Mouse (Mus musculus) right cerebral cortex, adult 2 months (tissue): ENCODE data around the gene Schip1.

Experiments used
- DNase-seq, 2 experiments: peaks; one replicate each; pipeline ENCODE4 v3.0.0; 2021 to 2022; ENCODE audit warnings: low spot score in 2 of 2

The Schip1 gene

DNA sequence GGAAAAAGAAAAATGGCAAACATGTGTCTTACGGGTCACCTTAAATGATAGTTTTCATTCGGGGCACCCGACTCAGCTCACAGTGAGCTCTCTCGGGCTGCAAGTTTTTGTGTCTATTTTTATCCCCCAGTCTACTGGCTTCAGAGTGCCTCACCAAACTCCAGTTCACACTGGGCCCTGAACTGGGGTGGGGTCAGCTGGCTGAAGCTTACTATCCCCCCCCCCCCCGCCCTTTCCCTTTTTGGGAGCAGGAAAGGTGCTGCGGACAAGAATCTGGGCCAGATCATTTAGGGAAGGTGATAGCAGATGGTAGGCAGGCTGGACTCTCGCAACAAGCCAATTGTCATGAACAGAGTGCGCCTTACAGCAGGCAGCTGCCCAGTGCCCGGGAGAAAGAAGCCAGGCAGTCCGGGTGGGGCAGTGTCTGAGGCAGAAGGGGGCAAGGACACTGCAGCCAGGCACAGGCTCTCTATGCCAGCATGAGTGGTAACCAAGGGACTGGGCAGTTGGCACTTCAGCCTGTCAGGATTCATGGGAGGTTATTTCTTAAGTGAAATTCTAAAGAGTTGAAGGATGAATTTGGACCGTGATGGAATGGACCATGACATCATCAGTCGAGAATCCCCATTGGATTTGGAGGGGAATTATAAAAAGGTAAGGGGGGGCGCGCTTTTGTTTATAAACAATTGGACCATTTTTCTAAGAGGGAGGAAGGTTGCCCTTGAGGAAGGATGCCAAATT is 519.3 kb downstream of the Schip1 start:
- peak in 1 of 2 experiments; percentile 5 for DNase-seq

DNA sequence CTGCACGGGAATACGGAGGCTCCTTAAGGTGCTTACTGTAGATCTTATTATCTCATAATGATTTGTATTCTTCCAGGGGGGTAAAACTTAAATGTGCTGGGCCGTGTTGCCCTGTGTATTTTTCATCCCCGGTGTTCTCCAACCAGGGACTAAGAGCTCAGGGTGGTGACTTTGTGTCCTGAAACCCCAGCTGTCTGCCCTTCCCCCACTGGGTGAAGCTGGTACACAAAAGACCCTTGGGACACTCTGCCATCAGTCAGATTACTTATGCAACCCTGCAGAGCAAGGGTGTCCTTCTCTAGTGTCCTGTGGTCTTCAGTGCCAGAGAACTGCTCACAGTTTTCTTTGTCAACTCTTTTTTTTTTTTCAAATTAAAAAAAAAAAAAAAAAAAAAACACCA is 520.6 kb downstream of the Schip1 start:
- DNase-seq: peak in 1 of 2 experiments; percentile 11

DNA sequence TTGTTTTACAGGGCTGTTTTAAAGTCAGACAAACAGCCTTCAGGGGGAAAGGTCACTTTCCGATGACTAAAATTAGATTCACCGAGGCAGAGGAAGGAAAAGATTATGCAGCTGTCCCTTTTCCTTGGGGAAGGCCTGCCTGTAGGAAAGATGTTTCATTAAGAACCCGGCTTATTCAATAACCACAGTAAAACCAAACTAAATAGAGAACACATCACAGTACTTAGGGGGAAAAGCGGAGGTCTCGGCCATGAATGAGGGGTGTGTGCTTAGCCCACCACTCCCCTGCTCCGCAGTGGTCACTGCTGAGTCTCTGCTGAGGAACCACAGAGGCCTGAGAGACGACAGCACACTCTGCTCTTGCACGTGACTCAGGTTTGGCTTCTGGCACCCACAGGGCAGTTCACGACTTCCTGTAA is 522.1 kb downstream of the Schip1 start:
- DNase-seq: no peak

DNA sequence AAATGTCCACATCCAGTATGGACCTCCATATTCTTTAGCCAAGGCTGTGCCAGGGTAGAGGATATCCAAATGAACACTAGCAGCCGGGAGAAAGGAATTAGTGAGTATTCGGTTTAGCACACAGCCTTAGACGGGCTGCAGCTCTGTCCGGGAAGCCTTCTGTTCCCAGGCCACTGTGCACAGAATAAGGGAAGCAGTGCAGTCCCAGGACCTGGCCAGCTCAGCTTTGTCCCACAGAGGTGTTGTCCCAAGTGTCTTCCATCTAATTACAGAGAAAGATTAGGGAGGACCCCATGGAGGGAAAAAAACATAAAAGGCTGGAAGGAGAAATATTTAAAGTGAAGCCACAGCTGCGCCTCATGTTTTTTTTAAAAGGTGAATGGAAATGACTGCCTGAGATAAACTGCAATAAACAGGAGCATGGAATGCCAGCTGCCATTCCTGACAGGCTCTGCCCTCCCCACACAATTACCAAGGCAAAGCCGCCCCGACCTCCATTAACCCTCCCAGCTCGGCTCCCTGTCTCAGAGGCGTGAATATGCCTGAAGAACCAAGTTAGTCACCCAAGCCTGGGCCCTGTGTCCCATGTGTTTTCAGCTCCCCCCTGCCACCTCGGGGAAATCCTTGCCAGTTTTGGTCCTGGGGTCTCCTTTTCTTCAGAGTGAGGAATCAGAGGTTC is 523.1 kb downstream of the Schip1 start:
- no peak for DNase-seq

DNA sequence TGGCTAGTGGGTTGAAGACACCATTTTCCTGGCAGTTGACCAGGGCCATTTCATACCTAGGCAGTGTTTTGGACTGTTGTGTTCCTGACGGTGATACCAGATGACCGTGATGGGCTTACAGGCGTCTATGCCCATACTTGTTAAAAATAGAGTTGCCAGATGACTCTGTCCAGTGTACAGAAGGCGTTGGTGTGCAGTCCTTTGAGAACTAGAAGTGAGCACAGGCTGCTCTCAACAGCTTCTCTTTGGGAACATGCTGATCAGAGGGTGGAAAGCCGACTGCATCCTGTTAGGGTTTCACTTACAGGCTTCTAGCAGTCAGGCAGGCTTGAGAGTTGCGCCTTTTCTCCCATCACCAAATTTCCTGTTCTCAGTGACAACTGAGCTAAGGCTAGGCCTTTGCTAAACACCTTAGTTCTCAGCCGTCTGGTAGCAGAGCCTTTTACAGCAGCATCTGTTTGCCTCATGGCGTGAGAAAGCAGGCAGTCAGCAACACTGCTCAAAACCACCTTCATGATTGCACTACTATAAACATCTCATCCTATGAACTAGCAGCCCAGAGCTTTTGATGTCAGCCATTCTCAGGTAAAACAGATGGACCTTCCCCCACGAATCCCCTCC is 524.7 kb downstream of the Schip1 start:
- DNase-seq: no peak

DNA sequence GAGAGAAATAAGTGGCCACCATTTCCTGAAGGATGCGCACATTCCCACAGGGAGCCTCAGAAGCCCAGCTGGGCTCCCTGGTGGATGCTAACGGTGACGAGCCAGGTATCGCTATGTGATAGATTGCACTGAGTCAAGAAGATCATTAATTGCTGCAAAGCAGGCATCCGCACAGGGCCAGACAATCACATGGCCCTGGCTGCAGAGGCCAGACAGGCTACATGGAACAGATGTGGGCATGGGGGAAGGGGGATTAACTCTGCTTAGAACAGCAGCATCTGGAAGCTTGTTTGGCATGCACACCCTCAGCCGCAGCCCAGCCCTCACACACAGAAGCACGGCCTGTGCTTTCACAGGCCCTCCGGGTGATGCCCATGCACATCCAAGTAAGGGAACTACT is 525.8 kb downstream of the Schip1 start:
- no peak for DNase-seq

DNA sequence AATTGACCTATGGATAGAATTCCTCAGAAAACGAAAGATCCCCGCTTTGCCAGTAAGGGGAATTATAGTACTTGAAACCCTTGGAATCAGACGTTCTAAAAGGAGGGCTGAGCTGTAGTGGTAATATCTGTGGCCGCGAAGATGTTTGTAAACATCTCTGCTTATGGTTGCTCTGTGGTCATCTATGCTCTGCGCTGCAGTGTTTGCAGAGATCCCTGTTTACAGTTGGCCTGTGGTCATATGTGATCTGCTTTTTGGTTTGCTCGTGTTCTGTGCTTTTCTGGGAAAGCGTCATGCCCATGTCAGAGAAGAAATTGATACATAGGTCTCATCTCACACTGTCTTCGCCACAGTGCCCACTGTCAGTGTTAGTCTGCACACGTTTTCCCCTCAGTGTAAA is 528.0 kb downstream of the Schip1 start:
- no peak for DNase-seq

DNA sequence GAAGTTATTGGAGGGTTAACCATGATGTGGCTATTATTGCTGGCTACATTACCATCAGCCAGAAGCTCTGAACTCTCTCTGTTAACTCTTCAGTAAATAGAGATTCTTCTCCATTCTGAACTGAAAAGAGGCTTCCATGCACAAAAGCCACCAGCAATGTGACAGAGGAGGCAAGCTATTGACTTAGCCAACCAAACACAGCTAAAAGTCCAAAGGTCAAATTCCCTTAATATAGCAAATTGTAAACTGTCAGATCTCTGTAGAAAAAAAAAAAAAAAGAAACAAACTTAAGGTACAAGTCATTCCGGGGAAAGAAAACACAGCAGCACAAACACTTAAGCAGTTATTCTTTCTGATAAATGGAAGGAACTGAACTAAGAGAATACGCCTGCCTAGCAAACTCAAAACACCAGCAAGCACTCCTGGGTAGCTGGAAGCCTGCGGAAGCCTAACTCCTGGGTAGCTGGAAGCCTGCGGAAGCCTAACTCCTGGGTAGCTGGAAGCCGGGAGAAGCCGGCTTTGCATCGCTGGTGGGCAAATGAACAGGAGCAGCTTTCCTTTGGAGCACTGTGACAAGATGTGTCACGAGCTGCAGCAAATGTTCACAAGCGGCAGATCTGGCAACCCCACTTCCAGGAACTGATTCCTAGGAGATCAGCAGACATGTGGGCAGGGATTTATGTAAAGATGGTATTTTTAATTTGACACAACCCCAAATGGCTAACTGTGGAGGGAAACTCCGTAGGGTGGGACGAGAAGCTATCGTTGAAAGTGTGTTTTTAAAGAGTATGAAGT is 528.7 kb downstream of the Schip1 start:
- peak; percentile 70 to 75 for DNase-seq

DNA sequence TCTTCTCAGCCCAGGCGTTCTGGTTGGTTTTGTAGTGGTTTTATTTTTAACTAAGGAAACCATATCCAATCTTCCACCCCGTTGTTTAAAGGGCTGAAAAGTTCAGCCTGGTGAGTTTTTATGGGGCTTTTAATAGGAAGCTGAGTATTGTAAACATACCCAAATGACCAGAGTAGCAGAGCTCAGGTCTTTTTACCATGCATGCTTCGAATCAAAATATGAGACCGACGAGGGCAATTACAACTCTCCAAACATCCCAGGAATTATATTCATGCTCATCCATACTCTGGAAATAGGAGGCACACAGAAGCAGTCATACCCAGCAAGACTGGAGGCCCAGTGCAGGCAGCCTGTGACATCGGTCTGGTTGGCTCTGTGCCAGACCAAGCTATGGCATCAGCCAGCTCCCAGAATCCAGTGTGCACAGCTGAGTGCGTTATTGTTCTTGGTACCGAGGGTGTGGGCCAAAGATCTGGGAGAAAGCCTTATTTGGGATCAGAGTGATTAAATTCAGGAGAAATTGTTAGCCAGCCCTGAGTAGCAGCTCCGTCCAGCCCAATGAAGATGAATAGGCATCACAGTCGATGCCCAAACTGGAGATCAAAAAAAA is 530.8 kb downstream of the Schip1 start:
- no peak for DNase-seq

DNA sequence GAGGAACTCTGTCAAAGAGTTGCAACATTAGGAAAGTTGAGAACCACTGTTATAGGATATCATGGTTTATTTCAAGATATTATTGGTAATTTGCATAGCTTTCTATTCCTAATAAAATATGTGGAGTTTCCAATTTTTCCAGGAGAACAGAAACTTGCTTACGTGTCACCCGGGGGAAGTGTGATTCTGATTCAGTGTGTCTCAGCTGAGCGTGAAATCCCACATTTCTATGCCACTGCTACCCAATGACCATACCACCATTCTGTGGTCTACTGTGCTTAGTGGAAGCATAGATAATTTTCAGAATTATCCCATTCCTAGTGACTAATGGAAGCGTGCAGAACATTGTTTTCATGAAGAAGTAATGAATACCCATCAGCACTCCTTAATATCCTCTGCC is 532.3 kb downstream of the Schip1 start:
- no peak for DNase-seq

DNA sequence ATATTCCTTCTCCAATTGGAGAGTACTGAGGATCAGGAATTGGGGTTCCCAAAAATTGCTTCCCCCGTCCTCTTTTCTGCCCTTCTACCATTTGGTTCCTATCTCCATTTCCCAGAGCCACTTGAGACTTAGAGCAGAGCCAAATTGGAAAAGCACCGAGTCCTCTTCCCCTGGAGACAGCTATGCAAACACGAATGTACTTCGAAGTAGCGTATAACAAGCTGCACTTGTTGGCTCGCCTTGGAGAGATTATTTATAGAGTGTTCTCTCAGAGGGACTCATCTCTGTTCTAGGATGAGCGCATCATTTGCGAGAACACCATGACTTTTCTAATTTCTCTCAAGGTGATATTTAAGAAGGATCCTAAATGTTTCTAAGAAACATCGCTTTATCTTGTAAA is 538.3 kb downstream of the Schip1 start:
- no peak for DNase-seq

DNA sequence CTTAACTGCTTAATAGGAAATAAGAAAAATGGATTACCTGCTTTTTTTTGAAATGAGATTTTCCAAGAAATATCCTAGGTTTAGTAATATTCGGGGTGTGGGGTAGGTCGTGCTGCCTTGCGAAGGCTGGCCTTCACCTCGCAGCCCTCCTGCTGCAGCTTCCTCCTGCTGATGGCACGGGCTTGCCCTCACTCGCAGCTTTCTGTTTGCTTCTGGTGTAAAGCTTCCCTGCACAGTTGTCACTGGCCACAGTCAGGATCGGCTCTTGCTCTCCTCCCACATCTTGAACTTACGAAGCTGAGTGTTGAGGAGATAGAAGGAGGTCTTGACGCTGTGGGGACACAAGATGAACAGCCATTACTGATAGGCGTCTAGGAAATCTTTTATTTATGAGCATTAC is 539.9 kb downstream of the Schip1 start:
- DNase-seq: no peak

DNA sequence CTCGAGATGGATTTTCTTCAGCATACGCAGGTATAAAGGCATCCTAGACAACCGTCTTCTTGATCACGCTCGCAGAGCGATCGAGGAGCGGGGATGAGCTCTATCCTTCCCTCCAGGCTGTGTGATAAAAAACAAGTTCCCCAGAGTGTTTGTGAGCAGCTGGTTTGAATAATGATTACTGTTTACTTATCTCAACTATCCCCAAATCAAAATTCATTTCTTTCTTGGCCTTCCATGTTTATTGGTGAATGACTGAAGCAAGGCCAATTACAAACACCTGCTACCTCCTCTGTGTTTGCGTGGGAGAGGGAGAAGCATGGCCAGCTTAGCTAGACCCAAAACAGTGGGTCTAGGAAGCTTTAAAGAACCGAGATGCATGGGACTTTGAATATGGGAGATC is 540.4 kb downstream of the Schip1 start:
- DNase-seq: no peak

DNA sequence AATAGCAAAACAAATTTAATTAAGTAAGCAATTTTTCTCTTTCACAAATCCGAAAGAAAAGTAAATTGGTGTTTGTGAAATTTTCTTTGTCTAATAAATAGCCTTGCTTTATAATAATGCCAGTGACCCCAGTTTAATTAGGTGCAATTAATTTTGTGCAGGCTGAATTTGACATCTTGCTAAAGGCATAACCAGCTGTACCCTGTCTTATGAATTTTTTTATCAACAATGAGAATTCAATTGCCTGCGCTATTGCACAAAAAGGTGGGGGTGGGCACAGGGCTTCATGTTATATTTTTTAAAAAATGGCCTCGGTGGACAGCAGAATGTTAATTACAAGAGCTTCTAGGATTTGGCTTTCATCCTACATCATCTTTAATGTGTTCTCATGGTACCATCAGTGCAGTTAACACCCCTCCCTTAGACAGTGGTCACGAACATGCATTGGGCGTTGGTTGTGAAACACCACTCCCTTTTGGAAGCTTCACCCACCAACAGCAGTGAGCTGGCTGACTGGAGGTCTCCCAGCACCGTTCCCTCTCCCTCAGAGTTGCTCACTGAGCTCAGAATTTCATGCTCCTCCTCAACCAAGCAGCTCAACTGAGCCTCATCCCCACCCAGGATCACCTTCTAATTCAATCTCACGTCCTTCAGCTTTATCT is 541.5 kb downstream of the Schip1 start:
- no peak for DNase-seq

DNA sequence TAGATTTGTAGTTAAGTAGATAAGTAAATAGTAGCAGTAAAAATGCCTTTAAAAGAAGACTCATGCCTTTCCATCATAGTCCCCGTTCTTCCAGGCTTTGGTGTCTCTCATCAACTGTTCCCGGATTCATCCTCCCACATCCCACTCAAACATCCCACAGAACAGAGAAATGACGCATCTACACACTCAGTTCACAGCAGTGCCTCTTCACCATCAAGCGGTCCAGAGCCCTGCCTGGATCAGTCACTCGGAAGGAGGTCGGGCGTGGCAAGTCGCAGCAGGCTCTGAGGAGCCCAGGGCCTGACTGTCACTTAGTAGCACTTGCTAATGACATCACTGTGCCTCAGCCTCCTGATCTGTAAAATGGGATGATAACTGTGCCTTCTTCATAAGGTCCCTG is 542.1 kb downstream of the Schip1 start:
- peak in 1 of 2 experiments; percentile 75 for DNase-seq

DNA sequence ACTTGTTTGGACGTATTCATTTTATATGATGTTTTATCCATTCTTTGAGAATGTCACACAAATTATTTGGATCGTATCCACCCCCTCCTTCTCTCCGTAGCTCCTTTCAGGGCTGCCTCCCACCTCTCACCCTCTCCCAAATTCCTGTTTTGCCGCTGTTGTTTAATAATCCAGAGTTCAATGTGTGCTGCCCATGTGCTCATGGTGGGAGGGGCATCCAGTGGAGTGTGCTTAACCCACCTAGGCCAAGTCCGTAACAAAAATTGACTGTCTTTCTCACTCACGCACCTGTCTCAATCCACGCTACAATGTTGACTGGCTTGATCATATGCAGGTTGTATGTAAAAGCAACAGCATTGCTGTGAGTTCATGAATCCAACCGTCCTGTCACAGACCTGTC is 542.7 kb downstream of the Schip1 start:
- DNase-seq: no peak

DNA sequence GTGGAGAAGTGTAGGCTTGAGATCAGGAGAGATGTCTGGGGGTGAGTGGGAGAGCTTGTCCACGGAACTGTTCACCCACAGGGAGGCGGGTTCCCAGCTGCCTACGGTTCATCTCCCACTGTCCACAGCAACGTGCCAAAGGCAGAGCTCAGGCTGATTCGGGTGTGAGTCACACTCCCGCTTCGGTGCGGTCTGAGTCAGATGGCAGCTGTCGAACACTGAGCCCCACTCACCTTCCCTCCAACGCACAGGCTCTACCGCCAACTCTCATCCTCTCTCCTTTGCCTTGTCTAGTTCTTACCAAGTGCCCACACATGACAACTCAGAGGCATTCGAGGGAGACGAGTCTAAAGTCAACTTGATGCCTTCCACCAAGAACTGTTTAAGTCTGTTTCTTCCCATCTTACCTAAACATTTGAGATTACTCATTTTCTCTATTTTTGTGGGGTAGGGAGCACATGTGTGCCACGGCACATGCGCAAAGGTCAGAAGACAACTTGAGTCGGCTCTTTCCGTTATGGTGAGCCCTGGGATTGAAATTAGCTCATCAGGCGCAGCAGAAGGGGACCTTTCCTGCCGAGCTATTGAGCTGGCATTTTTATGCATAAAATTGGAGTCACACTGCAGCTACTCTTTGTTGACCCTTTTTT is 544.4 kb downstream of the Schip1 start:
- peak; percentile 87 to 93 for DNase-seq

DNA sequence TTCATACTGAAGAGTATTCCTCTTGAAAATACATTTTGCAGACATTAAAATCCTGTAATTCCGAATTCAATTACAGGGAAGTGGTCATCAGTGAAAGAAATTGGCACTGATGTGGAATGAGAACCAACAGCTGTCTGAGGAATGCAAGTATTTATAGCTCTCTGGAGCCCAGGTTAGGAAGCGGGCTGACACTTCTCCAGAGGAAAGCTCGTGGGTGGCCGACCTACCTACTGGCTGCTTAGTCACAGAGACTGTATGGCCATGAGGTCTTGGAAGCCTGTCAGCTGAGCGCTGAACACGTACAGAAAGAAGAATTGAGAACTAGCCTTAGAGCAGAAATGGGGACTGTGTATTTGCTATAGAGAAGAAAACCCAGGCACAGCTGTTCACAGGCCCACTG is 545.4 kb downstream of the Schip1 start:
- DNase-seq: no peak

DNA sequence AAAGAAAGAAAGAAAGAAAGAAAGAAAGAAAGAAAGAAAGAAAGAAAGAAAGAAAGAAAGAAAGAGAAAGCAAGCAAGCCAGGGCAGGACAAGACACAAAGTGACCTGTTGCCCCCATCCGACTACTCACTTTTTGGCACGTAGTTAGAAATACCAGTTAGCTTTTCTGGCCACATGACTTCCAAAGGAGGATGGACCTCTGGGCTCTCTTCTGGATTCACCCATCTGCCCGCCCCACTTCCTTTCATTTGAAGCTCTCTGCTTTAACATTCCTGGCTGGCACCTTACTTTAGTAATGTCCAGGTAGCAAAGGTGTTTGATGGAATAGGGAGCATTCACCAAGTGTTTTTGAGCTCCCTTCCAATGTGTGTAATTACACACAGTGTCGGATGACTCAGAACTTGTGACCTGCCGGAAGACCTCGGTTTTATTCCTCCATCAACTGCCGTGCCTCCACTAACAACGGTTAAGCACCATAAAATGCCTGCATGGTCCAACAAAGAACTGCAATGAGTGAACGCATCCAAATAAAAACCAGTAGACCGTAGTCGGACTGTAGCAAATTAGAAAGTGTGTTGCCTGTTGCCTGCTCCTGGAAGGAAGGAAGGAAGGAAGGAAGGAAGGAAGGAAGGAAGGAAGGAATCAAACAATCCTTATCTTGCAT is 546.1 kb downstream of the Schip1 start:
- DNase-seq: no peak
